Mouse (Mus musculus): Measurements from ENCODE around the gene 2010109A12Rik. TPM values are rescaled to one million over a fixed set of nuclear protein-coding genes. Genes with fewer than 3 reads are reported as not detected.

Gene 2010109A12Rik
- polyA plus RNA-seq, 1 experiment from 2014 or later: 2.9 TPM

DNA sequence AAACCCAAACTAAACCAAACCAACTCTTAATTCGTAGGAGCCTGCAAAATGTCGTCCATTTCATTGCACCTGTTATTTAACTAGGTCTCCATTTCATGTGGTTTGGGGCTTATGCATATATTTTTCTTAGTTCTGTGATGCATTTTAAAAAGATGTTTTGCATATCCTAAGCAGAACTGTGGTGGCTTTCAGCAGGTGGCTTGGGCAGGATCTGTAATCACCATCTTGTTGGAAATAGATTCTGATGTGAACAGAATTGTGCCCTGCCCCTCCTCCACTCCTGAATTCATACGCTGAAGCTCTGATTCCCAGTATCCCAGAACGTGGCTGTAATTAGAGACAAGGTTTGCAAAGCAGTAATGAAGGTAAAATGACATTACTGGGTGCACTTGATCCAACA lies 27.8 kb downstream of the 2010109A12Rik start:
- no peak overlapping the region for H3K4me3 ChIP-seq (ENCODE audit: low read depth, low read length)
- no peak for ATAC-seq (ENCODE audit: insufficient number of reproducible peaks, insufficient read depth, low FRiP score, low read depth)

DNA sequence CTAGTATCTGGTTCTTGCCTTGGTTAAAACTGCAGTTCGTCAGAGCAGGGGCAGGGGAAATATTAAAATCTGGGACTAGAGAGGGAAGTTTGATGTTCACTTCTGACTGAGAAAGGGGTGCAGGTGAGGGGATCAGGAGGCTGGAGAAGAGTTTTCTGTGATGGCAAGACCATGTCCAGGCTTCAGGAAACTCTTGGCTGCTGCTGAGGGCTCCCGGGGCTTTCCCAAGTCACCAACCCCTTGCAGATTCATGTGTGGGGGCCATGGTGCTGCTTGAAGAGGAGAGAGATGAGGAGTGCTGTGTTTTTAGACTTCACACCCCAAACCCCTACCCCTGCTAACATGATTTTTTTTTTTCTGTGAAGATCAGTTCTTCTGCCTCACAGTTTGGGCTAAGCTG lies 28.3 kb downstream of the 2010109A12Rik start:
- no peak overlapping the region for H3K27ac ChIP-seq (ENCODE audit: low read length)
- no peaks in the 10 kb centered on the region for H3K27me3 ChIP-seq (ENCODE audit: control insufficient read depth, insufficient read depth, low read length)
- H3K9ac ChIP-seq (replicated peaks; ENCODE audit: low read depth, low read length): no peak overlapping the region
- H3K4me3 ChIP-seq (ENCODE audit: low read depth, low read length): no peak overlapping the region
- 78% methylated on average over 2 of the region's 2 CpGs for WGBS
- no peak for ATAC-seq (ENCODE audit: insufficient number of reproducible peaks, insufficient read depth, low FRiP score, low read depth)
- no peaks in the 10 kb centered on the region for H3K36me3 ChIP-seq (ENCODE audit: control insufficient read depth, insufficient read depth, low read length)
- no peak overlapping the region for H3K4me2 ChIP-seq (replicated peaks; ENCODE audit: low read depth, low read length)
- no peaks in the 10 kb centered on the region for H3K4me1 ChIP-seq (ENCODE audit: control insufficient read depth, insufficient read depth, low read length)
- no peaks in the 10 kb centered on the region for H3K9me3 ChIP-seq (ENCODE audit: control insufficient read depth, low read depth, low read length)

More for the DNA sequence above, 27.8 kb downstream of the 2010109A12Rik start:
- H3K36me3 ChIP-seq (ENCODE audit: control insufficient read depth, insufficient read depth, low read length): no peaks in the 10 kb centered on the region
- no peaks in the 10 kb centered on the region for H3K27me3 ChIP-seq (ENCODE audit: control insufficient read depth, insufficient read depth, low read length)
- H3K9ac ChIP-seq (replicated peaks; ENCODE audit: low read depth, low read length): no peak overlapping the region
- H3K9me3 ChIP-seq (ENCODE audit: control insufficient read depth, low read depth, low read length): no peaks in the 10 kb centered on the region
- no peaks in the 10 kb centered on the region for H3K4me1 ChIP-seq (ENCODE audit: control insufficient read depth, insufficient read depth, low read length)
- H3K4me2 ChIP-seq (replicated peaks; ENCODE audit: low read depth, low read length): no peak overlapping the region
- H3K27ac ChIP-seq (ENCODE audit: low read length): no peak overlapping the region
- 64% methylated on average over 4 of the region's 4 CpGs for WGBS

DNA sequence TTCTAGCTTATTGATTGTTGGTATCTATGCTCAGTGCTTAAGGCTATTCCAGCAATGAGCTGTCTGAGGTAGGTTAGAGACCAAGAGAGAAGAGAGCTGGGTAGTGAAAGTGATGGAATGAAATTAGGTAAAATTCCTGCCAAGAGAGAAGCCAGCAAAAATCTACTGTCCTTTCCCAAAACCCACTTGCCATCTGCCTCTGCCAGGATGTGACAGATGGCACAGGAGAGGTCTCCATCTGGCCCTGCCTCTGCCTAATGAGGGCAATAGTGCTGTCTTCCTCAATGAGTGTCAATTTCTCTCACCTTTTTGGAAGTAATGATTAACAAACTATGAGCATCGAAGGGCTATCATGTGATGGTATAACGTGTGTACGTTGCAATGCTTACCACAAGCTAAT lies 29.6 kb downstream of the 2010109A12Rik start:
- no peak overlapping the region for H3K27ac ChIP-seq (ENCODE audit: low read length)
- 93% methylated on average over 3 of the region's 3 CpGs for WGBS
- H3K4me2 ChIP-seq (replicated peaks; ENCODE audit: low read depth, low read length): no peak overlapping the region
- H3K4me3 ChIP-seq (ENCODE audit: low read depth, low read length): no peak overlapping the region
- ATAC-seq (ENCODE audit: insufficient number of reproducible peaks, insufficient read depth, low FRiP score, low read depth): no peak
- H3K4me1 ChIP-seq (ENCODE audit: control insufficient read depth, insufficient read depth, low read length): no peaks in the 10 kb centered on the region
- no peaks in the 10 kb centered on the region for H3K9me3 ChIP-seq (ENCODE audit: control insufficient read depth, low read depth, low read length)
- no peak overlapping the region for H3K9ac ChIP-seq (replicated peaks; ENCODE audit: low read depth, low read length)
- no peaks in the 10 kb centered on the region for H3K36me3 ChIP-seq (ENCODE audit: control insufficient read depth, insufficient read depth, low read length)
- no peaks in the 10 kb centered on the region for H3K27me3 ChIP-seq (ENCODE audit: control insufficient read depth, insufficient read depth, low read length)

DNA sequence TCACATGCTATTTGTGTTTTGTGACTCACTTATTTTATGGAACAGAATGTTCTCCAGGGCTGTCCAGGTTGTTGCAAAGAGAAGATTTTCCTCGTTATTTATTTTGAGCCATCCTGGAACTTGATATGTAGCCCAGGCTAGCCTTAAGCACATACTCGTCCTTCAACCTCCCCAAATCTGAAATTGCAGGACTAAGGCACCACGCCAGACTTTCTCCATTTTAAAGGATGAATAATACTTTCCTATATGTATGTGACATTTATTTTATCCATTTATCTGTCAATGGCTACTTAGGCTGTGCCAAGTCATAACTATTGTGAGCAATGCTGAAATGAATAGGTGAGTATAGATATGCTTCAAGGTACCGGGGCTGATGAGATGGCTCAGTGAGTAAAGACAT lies 30.2 kb downstream of the 2010109A12Rik start:
- H3K4me2 ChIP-seq (replicated peaks; ENCODE audit: low read depth, low read length): no peak overlapping the region
- no peaks in the 10 kb centered on the region for H3K4me1 ChIP-seq (ENCODE audit: control insufficient read depth, insufficient read depth, low read length)
- 80% methylated on average over 4 of the region's 4 CpGs for WGBS
- no peak for ATAC-seq (ENCODE audit: insufficient number of reproducible peaks, insufficient read depth, low FRiP score, low read depth)
- H3K27ac ChIP-seq (ENCODE audit: low read length): no peak overlapping the region
- H3K4me3 ChIP-seq (ENCODE audit: low read depth, low read length): no peak overlapping the region
- no peak overlapping the region for H3K9ac ChIP-seq (replicated peaks; ENCODE audit: low read depth, low read length)
- H3K27me3 ChIP-seq (ENCODE audit: control insufficient read depth, insufficient read depth, low read length): no peaks in the 10 kb centered on the region
- no peaks in the 10 kb centered on the region for H3K9me3 ChIP-seq (ENCODE audit: control insufficient read depth, low read depth, low read length)
- H3K36me3 ChIP-seq (ENCODE audit: control insufficient read depth, insufficient read depth, low read length): no peaks in the 10 kb centered on the region

DNA sequence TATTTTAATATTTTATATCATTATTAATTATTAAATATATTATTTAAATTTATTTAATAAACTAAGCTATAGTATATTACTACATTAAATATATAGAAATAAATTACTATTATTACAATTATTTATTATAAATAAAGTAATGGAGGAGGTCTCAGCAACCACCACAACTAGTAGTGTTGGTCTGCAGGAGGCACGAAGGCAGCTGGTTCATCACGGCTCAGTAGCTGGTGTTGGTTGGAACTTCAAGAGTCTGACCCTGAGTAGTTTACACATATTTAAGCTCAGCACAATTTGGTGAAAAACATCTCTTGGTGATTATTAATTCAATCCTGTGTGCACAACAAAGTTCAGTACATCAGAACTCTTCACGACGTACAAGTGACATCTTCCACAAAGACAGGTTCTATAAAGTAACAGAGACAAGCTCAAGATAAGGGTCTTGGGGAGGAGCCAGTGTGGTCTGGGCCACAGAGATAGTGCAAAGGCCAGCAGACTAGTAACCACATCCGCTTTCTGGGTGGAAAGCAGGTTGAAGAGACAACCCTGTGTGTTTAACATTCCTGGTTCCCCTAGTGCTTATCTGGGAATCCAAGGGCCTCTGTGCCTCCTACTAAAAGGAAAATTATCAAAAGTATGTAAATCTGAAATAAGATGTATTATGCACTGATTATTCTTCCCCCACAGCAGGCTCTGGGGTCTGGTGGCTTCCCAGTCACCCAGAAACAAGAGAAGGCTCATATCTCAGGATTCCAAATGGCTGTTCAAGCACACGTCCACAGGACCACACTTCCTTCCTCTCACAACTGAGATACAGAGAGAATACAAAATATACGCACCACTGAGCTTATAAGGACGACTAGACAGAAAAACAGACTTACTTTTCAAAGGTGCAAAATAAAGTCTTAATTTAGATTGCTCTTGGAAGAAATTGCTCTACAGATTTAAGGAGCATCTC lies 33.5 kb downstream of the 2010109A12Rik start:
- Histone ChIP-seq H3K4me2 (replicated peaks; ENCODE audit: low read depth, low read length) (no peak overlapping the region), H3K27me3 (ENCODE audit: control insufficient read depth, insufficient read depth, low read length) (no peaks in the 10 kb centered on the region), H3K4me1 (ENCODE audit: control insufficient read depth, insufficient read depth, low read length) (no peaks in the 10 kb centered on the region), H3K27ac (ENCODE audit: low read length) (no peak overlapping the region), H3K9ac (replicated peaks; ENCODE audit: low read depth, low read length) (no peak overlapping the region), H3K36me3 (ENCODE audit: control insufficient read depth, insufficient read depth, low read length) (no peaks in the 10 kb centered on the region), H3K9me3 (ENCODE audit: control insufficient read depth, low read depth, low read length) (no peaks in the 10 kb centered on the region), H3K4me3 (ENCODE audit: low read depth, low read length) (no peak overlapping the region)
- 76% methylated on average over 8 of the region's 8 CpGs for WGBS
- ATAC-seq (ENCODE audit: insufficient number of reproducible peaks, insufficient read depth, low FRiP score, low read depth): peak; percentile 72; the same call in 1 of the 2 replicates

DNA sequence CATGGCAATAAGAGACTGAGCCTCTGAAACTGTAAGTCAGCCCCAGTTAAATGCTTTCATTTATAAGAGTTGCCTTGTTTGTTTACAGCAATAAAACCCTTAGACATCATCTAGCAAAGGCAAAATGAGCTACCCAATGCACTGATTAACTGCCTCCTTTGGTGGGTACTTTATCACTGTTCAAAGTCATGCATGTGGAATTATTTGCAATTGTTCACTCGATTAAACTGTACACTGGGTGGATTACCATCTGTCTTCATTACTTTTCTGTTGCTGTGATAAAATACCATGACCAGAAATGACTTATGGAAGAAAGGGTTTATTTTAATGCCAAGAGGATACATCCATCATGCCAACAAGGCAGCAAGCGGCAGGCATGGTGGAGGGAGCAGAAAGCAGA lies 39.0 kb downstream of the 2010109A12Rik start:
- Histone ChIP-seq H3K9ac (replicated peaks; ENCODE audit: low read depth, low read length) (no peak overlapping the region), H3K4me3 (ENCODE audit: low read depth, low read length) (no peak overlapping the region), H3K9me3 (ENCODE audit: control insufficient read depth, low read depth, low read length) (no peaks in the 10 kb centered on the region), H3K27ac (ENCODE audit: low read length) (no peak overlapping the region), H3K36me3 (ENCODE audit: control insufficient read depth, insufficient read depth, low read length) (no peaks in the 10 kb centered on the region), H3K27me3 (ENCODE audit: control insufficient read depth, insufficient read depth, low read length) (no peaks in the 10 kb centered on the region), H3K4me1 (ENCODE audit: control insufficient read depth, insufficient read depth, low read length) (no peaks in the 10 kb centered on the region), H3K4me2 (replicated peaks; ENCODE audit: low read depth, low read length) (no peak overlapping the region)
- WGBS: 52% methylated on average over 2 of the region's 2 CpGs
- no peak for ATAC-seq (ENCODE audit: insufficient number of reproducible peaks, insufficient read depth, low FRiP score, low read depth)

DNA sequence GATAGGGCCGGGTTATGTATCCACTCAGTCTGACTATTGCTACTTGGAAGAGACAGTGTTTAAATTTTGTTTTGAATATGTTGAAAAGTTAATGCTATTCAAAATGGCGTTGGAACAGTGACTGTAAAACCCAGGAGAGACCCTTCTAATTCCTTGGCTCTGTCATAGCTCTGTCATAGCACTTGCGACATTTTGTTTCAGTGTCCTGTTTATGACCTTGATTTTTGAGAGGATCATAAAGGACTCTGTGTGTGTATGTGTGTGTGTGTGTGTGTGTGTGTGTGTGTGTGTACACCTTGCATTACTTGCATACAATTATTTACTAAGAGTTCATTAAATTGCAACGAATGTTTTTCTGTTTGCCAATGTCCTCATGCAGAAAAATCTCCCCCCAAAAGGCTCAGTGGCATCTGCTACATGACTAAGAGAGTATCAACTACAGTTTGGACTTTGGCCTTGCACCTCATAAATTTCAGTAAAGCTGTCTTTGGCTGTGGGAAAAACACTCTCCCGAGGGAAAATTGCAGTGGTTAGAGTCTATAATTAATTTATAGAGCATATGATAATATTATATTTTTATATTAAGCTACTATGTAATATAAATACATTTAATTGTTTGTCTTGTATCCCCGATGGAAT lies 43.7 kb downstream of the 2010109A12Rik start:
- WGBS: 66% methylated on average over 6 of the region's 6 CpGs
- ATAC-seq (ENCODE audit: insufficient number of reproducible peaks, insufficient read depth, low FRiP score, low read depth): no peak
- H3K36me3 ChIP-seq (ENCODE audit: control insufficient read depth, insufficient read depth, low read length): no peaks in the 10 kb centered on the region

DNA sequence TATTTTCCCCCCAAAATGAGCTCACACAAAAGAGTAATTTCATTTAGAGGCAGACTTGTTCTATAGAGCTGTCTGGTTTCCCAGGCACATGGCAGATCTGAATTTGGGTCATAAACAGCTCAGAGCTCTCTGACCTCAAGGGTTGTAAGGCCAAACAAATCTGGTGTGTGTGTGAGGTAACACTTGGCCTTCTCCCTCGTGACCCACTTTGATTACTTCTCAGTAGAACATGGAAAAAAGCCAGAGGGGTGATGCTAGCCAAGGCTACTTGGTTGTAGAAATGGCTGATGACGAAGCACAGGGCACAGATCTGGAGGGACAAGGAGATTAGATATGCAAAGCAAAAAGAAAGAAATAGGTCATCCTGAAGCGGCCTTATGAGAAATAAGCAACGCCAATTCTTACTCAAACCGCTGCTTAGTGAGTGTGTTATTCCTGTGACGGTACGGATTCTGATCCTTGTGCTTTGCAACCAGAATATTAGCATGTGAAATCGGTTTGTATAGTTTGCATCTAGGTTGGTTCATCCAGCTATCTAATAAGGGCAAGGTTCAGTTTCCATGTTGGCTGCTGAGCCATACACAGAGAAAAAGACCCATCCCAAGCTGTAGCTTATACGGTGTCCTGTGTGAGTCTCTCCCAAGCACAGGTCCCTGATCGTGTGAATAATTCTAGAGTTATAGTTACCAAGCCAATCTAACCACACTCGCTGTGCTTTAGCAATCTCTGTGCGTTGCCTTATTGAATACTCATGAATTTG lies 44.9 kb downstream of the 2010109A12Rik start:
- H3K4me1 ChIP-seq (ENCODE audit: control insufficient read depth, insufficient read depth, low read length): no peaks in the 10 kb centered on the region
- H3K4me3 ChIP-seq (ENCODE audit: low read depth, low read length): no peak overlapping the region
- no peak for ATAC-seq (ENCODE audit: insufficient number of reproducible peaks, insufficient read depth, low FRiP score, low read depth)
- no peak overlapping the region for H3K4me2 ChIP-seq (replicated peaks; ENCODE audit: low read depth, low read length)
- no peak overlapping the region for H3K27ac ChIP-seq (ENCODE audit: low read length)
- WGBS: 81% methylated on average over 12 of the region's 12 CpGs
- no peaks in the 10 kb centered on the region for H3K36me3 ChIP-seq (ENCODE audit: control insufficient read depth, insufficient read depth, low read length)
- no peak overlapping the region for H3K9ac ChIP-seq (replicated peaks; ENCODE audit: low read depth, low read length)
- no peaks in the 10 kb centered on the region for H3K9me3 ChIP-seq (ENCODE audit: control insufficient read depth, low read depth, low read length)
- H3K27me3 ChIP-seq (ENCODE audit: control insufficient read depth, insufficient read depth, low read length): no peaks in the 10 kb centered on the region

More for the DNA sequence above, 43.7 kb downstream of the 2010109A12Rik start:
- no peak overlapping the region for H3K4me2 ChIP-seq (replicated peaks; ENCODE audit: low read depth, low read length)
- no peaks in the 10 kb centered on the region for H3K4me1 ChIP-seq (ENCODE audit: control insufficient read depth, insufficient read depth, low read length)
- no peaks in the 10 kb centered on the region for H3K9me3 ChIP-seq (ENCODE audit: control insufficient read depth, low read depth, low read length)
- no peak overlapping the region for H3K9ac ChIP-seq (replicated peaks; ENCODE audit: low read depth, low read length)
- no peaks in the 10 kb centered on the region for H3K27me3 ChIP-seq (ENCODE audit: control insufficient read depth, insufficient read depth, low read length)
- no peak overlapping the region for H3K27ac ChIP-seq (ENCODE audit: low read length)
- no peak overlapping the region for H3K4me3 ChIP-seq (ENCODE audit: low read depth, low read length)
